Mouse (Mus musculus) C2C12 (cell line): ENCODE data around the gene Ccdc186.

ENCODE experiments used
- CEBPB ChIP-seq: IDR thresholded peaks from one replicate; pipeline ENCODE4 v1.6.1; 2011; ENCODE audit warnings: low read depth, mild to moderate bottlenecking, control low read depth, moderate library complexity
- CTCF ChIP-seq: IDR thresholded peaks from one replicate; pipeline ENCODE4 v1.5.1; 2011; ENCODE audit not compliant: control insufficient read depth, insufficient read depth, insufficient read length
- FOSL1 ChIP-seq: IDR thresholded peaks from one replicate; pipeline ENCODE4 v1.8.0; 2011; ENCODE audit warnings: mild to moderate bottlenecking, low read length; ENCODE audit not compliant: poor library complexity, insufficient read depth, severe bottlenecking
- MAX ChIP-seq: IDR thresholded peaks from one replicate; pipeline ENCODE4 v1.6.1; 2011; ENCODE audit warnings: mild to moderate bottlenecking, control low read depth

GRCm38 (mm10) chr19:56856455-56856854 is 34.5 kb upstream of the Ccdc186 start:
- TF ChIP-seq CTCF (no peak), FOSL1 (no peak), MAX (no peak), CEBPB (no peak)
